Mouse (Mus musculus): ENCODE data around the gene Pon3. TPM values are rescaled to one million over a fixed set of nuclear protein-coding genes. Genes with fewer than 3 reads are reported as not detected.

The Pon3 gene
- polyA plus RNA-seq, 1 experiment = 2.7 TPM

DNA sequence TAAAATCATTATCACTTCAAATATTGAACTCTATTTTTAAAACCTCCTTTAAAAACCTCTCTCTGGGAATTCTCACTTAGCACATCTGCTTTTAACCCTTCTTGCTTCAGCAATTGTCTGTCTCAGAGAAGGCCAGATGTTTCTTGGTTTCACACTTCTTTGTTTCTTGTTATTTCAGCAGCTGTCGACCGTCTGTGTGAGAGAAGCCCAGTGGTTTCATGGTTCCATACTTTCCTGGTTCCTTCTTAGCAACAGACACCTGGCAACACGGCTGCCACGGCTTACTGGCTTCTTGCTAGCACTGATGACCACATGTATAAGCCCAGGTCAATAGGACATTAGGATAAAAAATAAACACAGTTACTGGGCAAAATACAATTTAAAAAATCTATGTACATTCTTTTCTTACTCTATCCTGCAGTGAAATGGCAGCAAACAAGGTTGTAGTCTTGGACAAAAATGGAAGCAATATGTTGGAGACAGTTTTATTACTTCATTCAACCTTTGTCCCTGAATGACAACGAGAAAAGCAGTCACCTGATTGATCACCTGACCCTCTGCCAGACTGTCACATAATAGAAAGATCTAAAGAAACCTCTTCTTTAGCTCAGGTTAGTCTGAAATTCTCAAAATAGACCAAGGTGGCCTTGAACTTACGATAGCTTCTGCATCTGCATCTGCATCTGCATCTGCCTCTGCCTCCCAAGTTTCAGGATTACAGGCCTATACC is 24.7 kb upstream of the Pon3 start:
- no peak overlapping the region for H3K4me3 ChIP-seq (ENCODE audit: extremely low read depth, insufficient read depth, insufficient read length)
- H3K4me1 ChIP-seq (ENCODE audit: control insufficient read depth, insufficient read depth, insufficient read length) = 0 out of 2 replicates have a peak, but pooled peaks cover 2% of the 10 kb centered on the region
- TF ChIP-seq CTCF (IDR thresholded peaks at IDR 0.05; ENCODE audit: extremely low read depth, insufficient read depth, insufficient read length, insufficient replicate concordance) = no peak
- no peak for TF ChIP-seq POLR2A (IDR thresholded peaks at IDR 0.05; ENCODE audit: low read depth, low read length)
- peak in 1 of 2 experiments; percentile 14 for DNase-seq (ENCODE audit: low read depth in 1 of 2, low spot score in 2 of 2)
- H3K27me3 ChIP-seq (ENCODE audit: control insufficient read depth, insufficient read depth, low read length) = no peaks in the 10 kb centered on the region
- peaks cover 11% of the 10 kb centered on the region for H3K36me3 ChIP-seq (ENCODE audit: control insufficient read depth, insufficient read depth, low read length)
- 45% methylated on average over 6 of the region's 6 CpGs for WGBS
- no peak overlapping the region for H3K27ac ChIP-seq (ENCODE audit: insufficient read depth, low read length)

GRCm38 (mm10) chr6:5277972-5278371 is 21.9 kb upstream of the Pon3 start:
- WGBS = 91% methylated on average over 5 of the region's 5 CpGs
- Histone ChIP-seq H3K27me3 (ENCODE audit: control insufficient read depth, insufficient read depth, low read length) (no peaks in the 10 kb centered on the region), H3K36me3 (ENCODE audit: control insufficient read depth, insufficient read depth, low read length) (peaks cover 18% of the 10 kb centered on the region), H3K27ac (ENCODE audit: insufficient read depth, low read length) (no peak overlapping the region), H3K4me1 (ENCODE audit: control insufficient read depth, insufficient read depth, insufficient read length) (0 out of 2 replicates have a peak, but pooled peaks cover 2% of the 10 kb centered on the region), H3K4me3 (ENCODE audit: extremely low read depth, insufficient read depth, insufficient read length) (no peak overlapping the region)
- TF ChIP-seq CTCF (IDR thresholded peaks at IDR 0.05; ENCODE audit: extremely low read depth, insufficient read depth, insufficient read length, insufficient replicate concordance) = no peak
- TF ChIP-seq POLR2A (IDR thresholded peaks at IDR 0.05; ENCODE audit: low read depth, low read length) = no peak
- DNase-seq (ENCODE audit: low read depth in 1 of 2, low spot score in 2 of 2) = no peak

GRCm38 (mm10) chr6:5269641-5270040 is 13.6 kb upstream of the Pon3 start:
- TF ChIP-seq POLR2A (IDR thresholded peaks at IDR 0.05; ENCODE audit: low read depth, low read length) = no peak
- 95% methylated on average over 6 of the region's 6 CpGs for WGBS
- H3K36me3 ChIP-seq (ENCODE audit: control insufficient read depth, insufficient read depth, low read length) = peaks cover 26% of the 10 kb centered on the region

GRCm38 (mm10) chr6:5264793-5265192 is 8.7 kb upstream of the Pon3 start:
- no peaks in the 10 kb centered on the region for H3K4me1 ChIP-seq (ENCODE audit: control insufficient read depth, insufficient read depth, insufficient read length)
- peaks cover 19% of the 10 kb centered on the region for H3K36me3 ChIP-seq (ENCODE audit: control insufficient read depth, insufficient read depth, low read length)
- no peak overlapping the region for H3K27ac ChIP-seq (ENCODE audit: insufficient read depth, low read length)
- WGBS = 74% methylated on average over 8 of the region's 8 CpGs
- H3K4me3 ChIP-seq (ENCODE audit: extremely low read depth, insufficient read depth, insufficient read length) = no peak overlapping the region
- H3K27me3 ChIP-seq (ENCODE audit: control insufficient read depth, insufficient read depth, low read length) = no peaks in the 10 kb centered on the region
- TF ChIP-seq CTCF (IDR thresholded peaks at IDR 0.05; ENCODE audit: extremely low read depth, insufficient read depth, insufficient read length, insufficient replicate concordance) (no peak), POLR2A (IDR thresholded peaks at IDR 0.05; ENCODE audit: low read depth, low read length) (no peak)
- DNase-seq (ENCODE audit: low read depth in 1 of 2, low spot score in 2 of 2) = no peak

More at GRCm38 (mm10) chr6:5269641-5270040, 13.6 kb upstream of the Pon3 start:
- Histone ChIP-seq H3K27me3 (ENCODE audit: control insufficient read depth, insufficient read depth, low read length) (no peaks in the 10 kb centered on the region), H3K27ac (ENCODE audit: insufficient read depth, low read length) (no peak overlapping the region), H3K4me1 (ENCODE audit: control insufficient read depth, insufficient read depth, insufficient read length) (no peaks in the 10 kb centered on the region), H3K4me3 (ENCODE audit: extremely low read depth, insufficient read depth, insufficient read length) (no peak overlapping the region)
- no peak for DNase-seq (ENCODE audit: low read depth in 1 of 2, low spot score in 2 of 2)

DNA sequence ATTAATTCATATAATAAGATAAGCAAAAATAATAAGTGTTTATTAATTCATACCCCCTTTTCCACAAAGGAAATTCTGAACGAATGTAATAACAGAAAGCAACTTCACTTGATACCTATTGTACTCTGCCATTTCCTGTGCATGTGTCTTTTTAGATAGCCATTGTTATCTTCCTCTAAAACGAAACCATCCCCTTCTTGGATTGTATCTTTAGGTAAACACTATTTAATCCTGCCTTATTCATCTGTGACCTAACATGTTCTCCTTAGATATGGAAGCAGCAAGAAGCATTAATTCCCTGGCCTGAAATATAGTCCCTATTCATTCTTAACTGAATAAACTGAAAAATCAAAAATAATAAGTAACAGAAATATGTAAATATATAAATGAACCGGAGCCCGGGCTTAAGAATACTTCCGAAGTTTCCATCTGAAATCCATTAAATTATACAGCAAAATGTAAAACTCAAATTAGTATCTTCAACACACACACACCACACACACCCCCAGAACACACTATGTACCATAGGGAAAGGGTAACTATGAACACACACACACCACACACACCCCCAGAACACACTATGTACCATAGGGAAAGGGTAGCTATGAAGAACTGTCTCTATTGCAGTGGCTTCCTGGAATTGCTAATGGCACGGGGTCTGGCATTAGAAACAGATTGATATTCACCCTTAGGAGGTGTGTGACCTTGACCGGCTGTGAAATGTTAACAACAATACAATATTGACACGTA is 7.3 kb upstream of the Pon3 start:
- Histone ChIP-seq H3K27ac (ENCODE audit: insufficient read depth, low read length) (no peak overlapping the region), H3K27me3 (ENCODE audit: control insufficient read depth, insufficient read depth, low read length) (no peaks in the 10 kb centered on the region), H3K4me1 (ENCODE audit: control insufficient read depth, insufficient read depth, insufficient read length) (no peaks in the 10 kb centered on the region), H3K4me3 (ENCODE audit: extremely low read depth, insufficient read depth, insufficient read length) (no peak overlapping the region), H3K36me3 (ENCODE audit: control insufficient read depth, insufficient read depth, low read length) (peaks cover 17% of the 10 kb centered on the region)
- 86% methylated on average over 8 of the region's 8 CpGs for WGBS
- no peak for DNase-seq (ENCODE audit: low read depth in 1 of 2, low spot score in 2 of 2)
- TF ChIP-seq CTCF (IDR thresholded peaks at IDR 0.05; ENCODE audit: extremely low read depth, insufficient read depth, insufficient read length, insufficient replicate concordance) (no peak), POLR2A (IDR thresholded peaks at IDR 0.05; ENCODE audit: low read depth, low read length) (no peak)

- no peak overlapping the region for H3K27ac ChIP-seq (ENCODE audit: insufficient read depth, low read length)
- TF ChIP-seq POLR2A (IDR thresholded peaks at IDR 0.05; ENCODE audit: low read depth, low read length) (no peak), CTCF (IDR thresholded peaks at IDR 0.05; ENCODE audit: extremely low read depth, insufficient read depth, insufficient read length, insufficient replicate concordance) (no peak)
- H3K36me3 ChIP-seq (ENCODE audit: control insufficient read depth, insufficient read depth, low read length) = peaks cover 12% of the 10 kb centered on the region
- no peak overlapping the region for H3K4me3 ChIP-seq (ENCODE audit: extremely low read depth, insufficient read depth, insufficient read length)
- DNase-seq (ENCODE audit: low read depth in 1 of 2, low spot score in 2 of 2) = no peak
- no peaks in the 10 kb centered on the region for H3K4me1 ChIP-seq (ENCODE audit: control insufficient read depth, insufficient read depth, insufficient read length)
- H3K27me3 ChIP-seq (ENCODE audit: control insufficient read depth, insufficient read depth, low read length) = no peaks in the 10 kb centered on the region
- WGBS = 79% methylated on average over 9 of the region's 10 CpGs
Measured at GRCm38 (mm10) chr6:5262322-5263249, 6.5 kb upstream of the Pon3 start.

All from spleen, adult 2 months (tissue).